Mouse (Mus musculus) bone marrow macrophage, adult 2 months (primary cell): Measurements from ENCODE around the gene Map7.

ENCODE experiments used
- CTCF ChIP-seq: IDR thresholded peaks from 2 replicates; pipeline ENCODE4 v1.5.1; 2012; ENCODE audit warnings: low read depth, mild to moderate bottlenecking, low read length, moderate library complexity
- POLR2A ChIP-seq: IDR thresholded peaks from 2 replicates; pipeline ENCODE4 v1.6.1; 2012; ENCODE audit warnings: mild to moderate bottlenecking, low read depth, low read length, borderline replicate concordance

DNA sequence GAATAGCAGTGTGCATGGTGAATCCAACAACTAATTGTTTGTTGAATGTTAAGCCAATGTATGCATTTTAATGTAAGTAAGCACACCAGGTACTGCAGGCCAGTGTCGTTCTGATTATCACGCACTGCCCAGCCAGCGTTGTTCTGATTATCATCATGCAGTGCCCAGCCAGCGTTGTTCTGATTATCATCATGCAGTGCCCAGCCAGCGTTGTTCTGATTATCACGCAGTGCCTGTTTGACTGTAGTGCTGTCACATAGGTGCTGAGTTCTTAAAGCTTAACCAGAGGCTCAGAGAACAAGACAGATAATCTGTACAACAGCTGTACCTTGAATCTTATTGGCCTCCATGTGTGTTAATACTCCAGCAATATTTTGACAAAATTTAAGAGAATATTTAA lies 88.0 kb downstream of the Map7 start:
- TF ChIP-seq POLR2A (no peak), CTCF (no peak)
